In genomic region chr12:110294891-110295290, GRCm38 (mm10) we compare ENCODE assay signal across 19 mouse cellular contexts. TPM values are rescaled to one million over a fixed set of nuclear protein-coding genes. Genes with fewer than 3 reads are reported as not detected.
DNase-seq lines count a peak whose midpoint lies in the region; ATAC-seq and TF ChIP-seq lines count a peak whose summit lies in the region.
"Had no signal": no experiment of that assay in that cellular context is flagged by ENCODE, and none has a peak within 500 bp of the region (broad histone marks: within the 10 kb centered on the region; RNA-seq: fewer than 3 reads in every experiment).

No protein-coding gene starts in this region.

- H3K4me2 ChIP-seq in hindbrain, postnatal 0 days (ENCODE audit: low read depth, low read length) = no peak overlapping the region
- no peak overlapping the region for H3K4me2 ChIP-seq in hindbrain, embryonic 16.5 days (ENCODE audit: low read length)
- H3K4me2 ChIP-seq in lung, postnatal 0 days (replicated peaks; ENCODE audit: low read depth, low read length) = no peak overlapping the region
- H3K4me2 ChIP-seq in intestine, embryonic 16.5 days (ENCODE audit: low read depth, low read length) = peak overlapping the region; percentile 26; the same call in 1 of the 2 replicates
- H3K4me2 ChIP-seq: heart, embryonic 11.5 days; hindbrain, embryonic 14.5 days; midbrain, embryonic 15.5 days had no signal

- H3K27ac ChIP-seq in hindbrain, postnatal 0 days = no peak overlapping the region
- H3K27ac ChIP-seq in hindbrain, embryonic 16.5 days (ENCODE audit: low read depth, low read length) = no peak overlapping the region
- no peak overlapping the region for H3K27ac ChIP-seq in lung, postnatal 0 days (ENCODE audit: low read length)
- H3K27ac ChIP-seq in intestine, embryonic 16.5 days (ENCODE audit: low read length) = no peak overlapping the region
- H3K27ac ChIP-seq: hindbrain, embryonic 14.5 days; liver, embryonic 14.5 days; midbrain, embryonic 15.5 days had no signal

- H3K9ac ChIP-seq in hindbrain, postnatal 0 days (replicated peaks; ENCODE audit: low read length) = no peak overlapping the region
- no peak overlapping the region for H3K9ac ChIP-seq in hindbrain, embryonic 16.5 days (ENCODE audit: low read depth, low read length)
- H3K9ac ChIP-seq in lung, postnatal 0 days (replicated peaks; ENCODE audit: low read depth) = no peak overlapping the region
- no peak overlapping the region for H3K9ac ChIP-seq in intestine, embryonic 16.5 days (ENCODE audit: low read depth, low read length)
- H3K9ac ChIP-seq: hindbrain, embryonic 14.5 days; liver, embryonic 14.5 days; midbrain, embryonic 15.5 days had no signal

- no peaks in the 10 kb centered on the region for H3K4me1 ChIP-seq in hindbrain, postnatal 0 days (ENCODE audit: insufficient read depth, low read length)
- no peaks in the 10 kb centered on the region; the same call in 1 of the 2 replicates for H3K4me1 ChIP-seq in hindbrain, embryonic 16.5 days (ENCODE audit: control insufficient read depth, insufficient read depth, low read depth, low read length)
- no peaks in the 10 kb centered on the region for H3K4me1 ChIP-seq in lung, postnatal 0 days (ENCODE audit: insufficient read depth, low read depth, low read length)
- H3K4me1 ChIP-seq in intestine, embryonic 16.5 days (ENCODE audit: control insufficient read depth, insufficient read depth, low read length) = no peaks in the 10 kb centered on the region
- H3K4me1 ChIP-seq: midbrain, embryonic 15.5 days had no signal

- TF ChIP-seq CTCF in hindbrain, postnatal 0 days (IDR thresholded peaks at IDR 0.05; ENCODE audit: low read depth) = no peak
- no peak for TF ChIP-seq CTCF in lung, postnatal 0 days (IDR thresholded peaks at IDR 0.05)

- H3K9me3 ChIP-seq in hindbrain, postnatal 0 days (ENCODE audit: low read length) = no peaks in the 10 kb centered on the region
- H3K9me3 ChIP-seq in hindbrain, embryonic 16.5 days (ENCODE audit: control insufficient read depth, low read length) = no peaks in the 10 kb centered on the region
- no peaks in the 10 kb centered on the region for H3K9me3 ChIP-seq in lung, postnatal 0 days (ENCODE audit: low read length)
- no peaks in the 10 kb centered on the region for H3K9me3 ChIP-seq in intestine, embryonic 16.5 days (ENCODE audit: control insufficient read depth, low read length)
- H3K9me3 ChIP-seq: midbrain, embryonic 15.5 days had no signal

- peak; percentile 72 to 77 for DNase-seq in cerebellum, postnatal 10 days
- no peak for DNase-seq in cerebellum, postnatal 4 days (ENCODE audit: low spot score in 2 of 2)
- peak; percentile 43 for DNase-seq in hindbrain, postnatal 0 days (ENCODE audit: low spot score)
- peak; percentile 31 for DNase-seq in lung, postnatal 0 days (ENCODE audit: low spot score)
- DNase-seq in lung, postnatal 25 days (ENCODE audit: low spot score) = no peak
- DNase-seq in ovary, postnatal 36 days (ENCODE audit: low spot score) = no peak
- DNase-seq: cerebellum, adult 9-10 months; kidney, adult 8-10 months; thymus, adult 2 months had no signal

- TF ChIP-seq EP300 in lung, postnatal 0 days (IDR thresholded peaks at IDR 0.05) = no peak

- WGBS in hindbrain, postnatal 0 days = 52% methylated on average over 16 of the region's 16 CpGs
- 69% methylated on average over 16 of the region's 16 CpGs for WGBS in hindbrain, embryonic 16.5 days
- WGBS in lung, postnatal 0 days = 55% methylated on average over 16 of the region's 16 CpGs
- 63% methylated on average over 16 of the region's 16 CpGs for WGBS in intestine, embryonic 16.5 days

- H3K27me3 ChIP-seq in hindbrain, postnatal 0 days (ENCODE audit: insufficient read depth, low read length) = no peaks in the 10 kb centered on the region
- H3K27me3 ChIP-seq in hindbrain, embryonic 16.5 days (replicated peaks; ENCODE audit: control insufficient read depth, insufficient read depth, low read length) = no peaks in the 10 kb centered on the region; the same call in 1 of the 2 replicates
- no peaks in the 10 kb centered on the region for H3K27me3 ChIP-seq in lung, postnatal 0 days (replicated peaks; ENCODE audit: insufficient read depth, low read length)
- H3K27me3 ChIP-seq in intestine, embryonic 16.5 days (replicated peaks; ENCODE audit: control insufficient read depth, insufficient read depth, low read length) = 0 out of 2 replicates have a peak, but pooled peaks cover 3% of the 10 kb centered on the region
- H3K27me3 ChIP-seq: midbrain, embryonic 15.5 days had no signal

- no peak overlapping the region for H3K4me3 ChIP-seq in hindbrain, postnatal 0 days (ENCODE audit: low read length)
- H3K4me3 ChIP-seq in hindbrain, embryonic 16.5 days (ENCODE audit: low read length) = no peak overlapping the region
- H3K4me3 ChIP-seq in lung, postnatal 0 days (ENCODE audit: low read depth, low read length) = no peak overlapping the region
- H3K4me3 ChIP-seq in intestine, embryonic 16.5 days (ENCODE audit: low read length) = no peak overlapping the region
- H3K4me3 ChIP-seq: midbrain, embryonic 15.5 days had no signal

- ATAC-seq in hindbrain, postnatal 0 days = 0 out of 2 replicates have a peak, but pooled peaks have one; percentile 24
- ATAC-seq in hindbrain, embryonic 16.5 days = no peak
- ATAC-seq in lung, postnatal 0 days = peak; percentile 23; the same call in 1 of the 2 replicates
- no peak for ATAC-seq in intestine, embryonic 16.5 days
- ATAC-seq: CD4-positive, CD25-positive, alpha-beta regulatory T cell, adult 4 months; midbrain, embryonic 15.5 days had no signal

- H3K36me3 ChIP-seq in hindbrain, postnatal 0 days (ENCODE audit: insufficient read depth, low read length) = no peaks in the 10 kb centered on the region
- H3K36me3 ChIP-seq in hindbrain, embryonic 16.5 days (ENCODE audit: control insufficient read depth, insufficient read depth, low read length) = no peaks in the 10 kb centered on the region
- H3K36me3 ChIP-seq in lung, postnatal 0 days (ENCODE audit: insufficient read depth, low read length) = no peaks in the 10 kb centered on the region
- H3K36me3 ChIP-seq in intestine, embryonic 16.5 days (ENCODE audit: control insufficient read depth, insufficient read depth, low read length) = no peaks in the 10 kb centered on the region
- H3K36me3 ChIP-seq: G1E; midbrain, embryonic 15.5 days had no signal

RNA-seq across cellular contexts. Expression of gene Dio3, which starts 16.0 kb away (rescaled TPM):
- total RNA-seq in hindbrain, postnatal 0 days (2014; rRNA removed) = 2.9 and 6.8 TPM in 2 replicates
- polyA plus RNA-seq in hindbrain, postnatal 0 days (2015; fragmentation: Nextera tagmentation; extraction: Ambion mirVana) = 0.98 and 1.2 TPM in 2 replicates
- 1.8 and 2.2 TPM in 2 replicates for polyA plus RNA-seq in hindbrain, embryonic 16.5 days (2015; fragmentation: Nextera tagmentation; extraction: Ambion mirVana)
- 0.11 TPM in 1 of 2 replicates, not detected in the other for polyA plus RNA-seq in lung, postnatal 0 days (2015; fragmentation: Nextera tagmentation; extraction: Ambion mirVana)
- 0.82 and 1.2 TPM in 2 replicates for polyA plus RNA-seq in intestine, embryonic 16.5 days (2015; fragmentation: Nextera tagmentation; extraction: Ambion mirVana)
- total RNA-seq: heart, postnatal 25 days; megakaryocyte, adult 5-6 weeks had no signal
- polyA plus RNA-seq: CD4-positive, CD25-positive, alpha-beta regulatory T cell, adult 4 months; G1E; heart, embryonic 11.5 days had no signal

Comparison
In these comparisons a context has a peak if more than half of its experiments do, and no peak if none do; other contexts are left out.
1. DNase-seq: peak in cerebellum, postnatal 10 days (2 of 2), hindbrain, postnatal 0 days (single experiment) and lung, postnatal 0 days (single experiment); none in cerebellum, postnatal 4 days (0 of 2), lung, postnatal 25 days (single experiment) and ovary, postnatal 36 days (single experiment).
2. ATAC-seq: peak in hindbrain, postnatal 0 days (single experiment) and lung, postnatal 0 days (single experiment); none in hindbrain, embryonic 16.5 days (single experiment) and intestine, embryonic 16.5 days (single experiment).